Mouse (Mus musculus) left cerebral cortex, adult 18-20 months (tissue): ENCODE measurements at regions not wholly inside any gene's neighbourhood (a gene's known extent, or its start where the extent isn't known, plus 50 kb on each side); places are given as distances from the start of the nearest gene placed in this dataset.

Experiments used
- DNase-seq, 2 experiments: peaks; one replicate each; pipeline ENCODE4 v3.0.0; 2021 to 2022; ENCODE audit warnings: low spot score in 2 of 2, mixed read lengths in 1 of 2

DNA sequence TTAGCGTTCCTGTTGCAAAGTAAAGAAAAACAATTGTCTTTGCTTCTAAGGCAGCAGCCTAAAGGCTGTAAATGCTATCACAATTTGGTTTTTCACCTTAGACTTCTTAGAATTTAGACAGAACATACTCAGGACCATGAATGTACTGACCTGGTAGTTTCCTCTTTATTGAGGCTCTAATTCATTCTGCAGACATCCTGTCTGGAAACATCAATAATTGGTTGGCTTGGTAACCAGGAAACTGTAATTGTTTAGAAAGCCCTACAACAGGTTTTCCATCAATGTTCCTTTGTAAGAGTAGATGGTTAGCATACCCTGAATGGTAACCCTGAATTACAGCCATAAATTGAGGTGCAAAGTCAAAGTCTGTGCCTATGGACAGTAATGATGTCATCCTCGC is 67.4 kb upstream of the Prr30 start:
- DNase-seq = no peak
